Mouse (Mus musculus) spleen, postnatal 10 days (tissue): Measurements from ENCODE around the gene Gpx4.

Experiments
- DNase-seq, 2 experiments: peaks; one replicate each; pipeline ENCODE4 v3.0.0; 2021 to 2022; ENCODE audit warnings: low spot score in 2 of 2

The Gpx4 gene

GRCm38 (mm10) chr10:80047041-80047565 lies at the start of gene Gpx4:
TSS of gene Gpx4 (plus strand) at chr10:80047166.
- DNase-seq: no peak

- peak; percentile 36 to 45 for DNase-seq
Measured at GRCm38 (mm10) chr10:79997819-79998218, 49.1 kb upstream of the Gpx4 start.

- DNase-seq: no peak
Measured at GRCm38 (mm10) chr10:80001945-80002344, 45.0 kb upstream of the Gpx4 start.

- DNase-seq: no peak
Measured at GRCm38 (mm10) chr10:80002829-80003228, 44.1 kb upstream of the Gpx4 start.

GRCm38 (mm10) chr10:80003374-80004232 lies 43.4 kb upstream of the Gpx4 start:
- peak in 1 of 2 experiments; percentile 47 for DNase-seq

GRCm38 (mm10) chr10:80004233-80004705 lies 42.7 kb upstream of the Gpx4 start:
- no peak for DNase-seq

- no peak for DNase-seq
Measured at GRCm38 (mm10) chr10:80011740-80012139, 35.2 kb upstream of the Gpx4 start.

- no peak for DNase-seq
Measured at GRCm38 (mm10) chr10:80013609-80014008, 33.4 kb upstream of the Gpx4 start.

GRCm38 (mm10) chr10:80014484-80015290 lies 32.3 kb upstream of the Gpx4 start:
- DNase-seq: peak in 1 of 2 experiments; percentile 60

- DNase-seq: no peak
Measured at GRCm38 (mm10) chr10:80015583-80015982, 31.4 kb upstream of the Gpx4 start.

- peak; percentile 70 to 85 for DNase-seq
Measured at GRCm38 (mm10) chr10:80016511-80016910, 30.5 kb upstream of the Gpx4 start, which contains the start of gene Arhgap45. TSS of gene Arhgap45 (plus strand) at chr10:80016653.

- peak in 1 of 2 experiments; percentile 72 for DNase-seq
Measured at GRCm38 (mm10) chr10:80016931-80017330, 30.0 kb upstream of the Gpx4 start.

- peak in 1 of 2 experiments; percentile 89 for DNase-seq
Measured at GRCm38 (mm10) chr10:80017361-80017760, 29.6 kb upstream of the Gpx4 start.

GRCm38 (mm10) chr10:80017771-80018170 lies 29.2 kb upstream of the Gpx4 start:
- DNase-seq: peak; percentile 58 to 69

GRCm38 (mm10) chr10:80018739-80019297 lies 28.1 kb upstream of the Gpx4 start:
- DNase-seq: peak; percentile 56 to 66

- DNase-seq: peak in 1 of 2 experiments; percentile 46
Measured at GRCm38 (mm10) chr10:80019471-80020131, 27.4 kb upstream of the Gpx4 start.

GRCm38 (mm10) chr10:80020191-80020590 lies 26.8 kb upstream of the Gpx4 start:
- no peak for DNase-seq

- no peak for DNase-seq
Measured at GRCm38 (mm10) chr10:80020603-80021319, 26.2 kb upstream of the Gpx4 start.

- DNase-seq: no peak
Measured at GRCm38 (mm10) chr10:80021320-80021641, 25.7 kb upstream of the Gpx4 start.

GRCm38 (mm10) chr10:80022164-80022563 lies 24.8 kb upstream of the Gpx4 start:
- DNase-seq: no peak

- DNase-seq: no peak
Measured at GRCm38 (mm10) chr10:80022806-80023205, 24.2 kb upstream of the Gpx4 start.
